Mouse (Mus musculus) gastrocnemius, postnatal 14 days (tissue): Measurements from ENCODE around the gene Tmigd3. TPM values are rescaled to one million over a fixed set of nuclear protein-coding genes. Genes with fewer than 3 reads are reported as not detected.
A peak's percentile ranks its signal among the peaks of the same experiment; 100 is the strongest.

ENCODE experiments used
- DNase-seq: peaks from one replicate; pipeline ENCODE4 v3.0.0; 2021; ENCODE audit warnings: mixed read lengths
- intact Hi-C: fragments of 180-260 bp; cut with DNase I; formaldehyde crosslinking; loops from one replicate; pipeline ENCODE4 v1.15.1; 2025; ENCODE audit warnings: low total_unique reads
- total RNA-seq, 2 experiments: library from RNA; stranded (reverse); gene quantifications; 2 replicates each; pipeline ENCODE4 v1.2.3; 2021

Tmigd3 gene
- total RNA-seq, 2 experiments from 2014 or later, result not detected

- intact Hi-C loops, result no loop called here
- DNase-seq, result no peak
Observed at GRCm38 (mm10) chr3:105924616-105925015, 53.9 kb downstream of the Tmigd3 start.

DNA sequence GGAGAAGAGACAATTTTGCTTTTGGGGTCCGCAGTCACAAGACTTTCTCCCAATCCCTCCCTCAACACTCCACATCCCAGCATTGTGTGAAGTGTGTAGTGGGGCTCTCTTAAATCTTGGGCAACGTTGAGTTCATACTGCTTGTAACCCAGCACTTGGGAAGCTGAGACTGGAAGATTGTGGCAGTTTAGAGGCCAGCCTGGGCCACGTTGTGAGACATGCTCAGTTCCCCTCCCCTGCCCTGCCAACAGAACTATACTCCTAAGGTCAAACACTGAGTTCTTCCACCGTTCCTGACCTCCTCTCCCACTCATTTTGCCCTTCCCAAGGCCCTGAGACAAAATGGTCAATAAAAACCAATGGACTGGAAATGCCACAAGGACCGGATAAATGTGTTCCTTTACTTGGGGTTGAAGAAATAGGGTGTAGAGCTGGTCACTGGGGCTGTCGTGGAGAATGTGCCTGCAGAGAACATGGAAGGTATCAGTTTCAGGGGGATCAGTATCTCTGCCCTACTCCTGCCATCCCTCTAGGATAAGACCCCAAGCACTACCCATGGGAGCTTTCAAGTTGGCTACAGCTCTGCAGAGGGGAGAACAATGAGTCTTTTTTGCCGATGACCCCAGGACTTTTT lies 57.0 kb downstream of the Tmigd3 start:
- intact Hi-C loops, result no loop called here
- no peak for DNase-seq

DNA sequence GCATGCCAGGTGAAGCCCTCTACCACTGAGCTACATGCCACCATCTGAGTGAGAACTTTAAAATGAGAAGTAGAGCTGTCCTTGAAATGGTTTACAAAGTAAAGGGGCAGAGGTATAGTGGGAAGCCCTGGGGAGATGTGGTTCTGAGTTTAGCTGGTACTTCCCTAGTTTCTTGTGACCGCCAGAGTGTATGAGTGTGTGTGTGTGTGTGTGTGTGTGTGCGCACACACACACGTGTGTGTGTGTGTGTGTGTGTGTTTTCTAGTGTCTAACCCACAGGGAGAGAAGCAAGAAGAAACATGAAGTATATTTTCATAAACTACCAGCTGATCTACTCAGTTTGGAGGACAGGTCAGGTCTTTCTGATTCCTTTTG lies 57.5 kb downstream of the Tmigd3 start:
- intact Hi-C loops, result no loop called here
- DNase-seq, result no peak

DNA sequence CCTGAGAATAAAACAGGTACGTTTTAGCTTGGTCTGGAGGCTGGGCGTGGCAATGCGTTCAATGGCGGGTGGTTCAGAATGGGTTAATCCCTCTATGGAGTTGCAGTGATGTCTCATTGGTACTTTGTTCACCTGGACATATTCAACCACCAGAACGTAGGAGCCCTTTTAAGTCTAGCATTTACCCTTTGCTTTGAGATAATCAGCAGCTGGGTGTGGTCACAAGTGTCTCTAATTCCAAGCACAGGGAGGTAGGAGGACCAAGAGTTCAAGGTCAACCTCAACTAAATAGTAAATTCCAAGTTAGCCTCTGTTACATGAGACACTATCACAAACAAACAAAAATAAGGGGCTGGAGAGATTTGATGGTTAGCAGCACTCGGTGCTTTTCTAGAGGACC lies 58.1 kb downstream of the Tmigd3 start:
- intact Hi-C loops, result no loop called here
- no peak for DNase-seq

DNA sequence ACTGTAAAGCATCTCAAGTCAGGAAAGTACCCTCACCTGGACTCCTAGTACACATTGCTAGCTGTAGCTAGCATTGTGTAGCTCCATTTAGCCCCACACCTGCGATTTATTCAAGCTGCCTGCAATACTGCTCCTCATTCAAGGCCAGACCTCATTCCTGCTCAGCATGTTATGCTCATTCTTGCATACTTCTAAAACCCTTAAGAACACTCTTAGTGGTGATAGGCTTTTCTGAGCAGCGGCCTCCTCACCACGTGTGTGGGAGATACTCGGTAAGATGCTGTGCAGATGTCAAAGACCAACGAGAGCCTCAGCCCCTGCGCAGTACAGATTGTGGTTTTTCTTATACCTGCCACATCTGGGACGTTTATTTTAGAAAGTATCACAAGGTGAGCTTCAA lies 59.1 kb downstream of the Tmigd3 start:
- no peak for DNase-seq
- intact Hi-C loops, result no loop called here

- intact Hi-C loops, result no loop called here
- no peak for DNase-seq
Observed at GRCm38 (mm10) chr3:105931095-105931494, 60.4 kb downstream of the Tmigd3 start.

DNA sequence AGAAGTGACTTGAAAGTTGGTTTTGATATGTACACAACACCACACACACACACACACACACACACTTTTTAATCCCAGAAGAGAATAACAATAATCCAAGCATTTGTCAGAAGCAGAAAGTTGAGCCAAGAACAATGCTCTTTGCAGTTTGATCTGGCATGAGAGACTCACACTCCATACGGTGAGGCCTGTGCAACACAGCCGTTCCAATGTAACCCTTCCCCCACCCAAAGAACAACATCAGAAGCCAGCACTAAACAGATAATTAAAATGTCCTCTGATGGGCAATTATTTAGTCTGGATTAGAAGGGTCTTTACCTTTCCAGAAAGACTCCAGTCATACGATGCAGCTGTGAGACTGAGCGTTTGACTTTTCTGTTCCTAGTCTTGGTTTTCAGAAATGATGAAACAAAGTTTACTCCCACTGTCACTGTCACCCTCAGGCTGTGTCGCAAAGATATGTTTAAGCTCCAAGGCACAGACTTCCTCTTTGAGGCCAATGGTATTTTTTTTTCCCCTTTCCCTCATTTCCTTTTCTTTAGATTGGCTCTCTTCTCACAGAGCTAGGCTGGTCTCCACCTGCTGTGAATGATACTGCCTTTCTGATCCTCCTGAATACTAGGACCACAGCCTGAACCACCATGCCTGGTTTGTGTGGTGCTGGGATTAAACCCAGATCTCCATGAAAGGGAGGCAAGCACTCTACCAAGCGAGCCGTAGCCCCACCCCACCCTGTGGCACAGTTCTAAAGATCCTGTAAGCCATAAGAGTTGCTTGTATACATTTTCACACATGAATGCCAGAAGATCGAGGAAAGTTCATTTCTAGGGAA lies 61.8 kb downstream of the Tmigd3 start, which contains the start of gene I830077J02Rik:
TSS of gene I830077J02Rik (minus strand) at position 425 of the 832 bp plus-strand sequence.
- DNase-seq, result no peak
- intact Hi-C loops, result no loop called here

- intact Hi-C loops, result no loop called here
- DNase-seq, result no peak
Observed at GRCm38 (mm10) chr3:105933926-105934325, 63.2 kb downstream of the Tmigd3 start.

- peak; percentile 24 for DNase-seq
- intact Hi-C loops, result no loop called here
Observed at GRCm38 (mm10) chr3:105935033-105935432, 64.3 kb downstream of the Tmigd3 start.

GRCm38 (mm10) chr3:105936111-105936510 lies 65.4 kb downstream of the Tmigd3 start:
- intact Hi-C loops, result no loop called here
- no peak for DNase-seq

DNA sequence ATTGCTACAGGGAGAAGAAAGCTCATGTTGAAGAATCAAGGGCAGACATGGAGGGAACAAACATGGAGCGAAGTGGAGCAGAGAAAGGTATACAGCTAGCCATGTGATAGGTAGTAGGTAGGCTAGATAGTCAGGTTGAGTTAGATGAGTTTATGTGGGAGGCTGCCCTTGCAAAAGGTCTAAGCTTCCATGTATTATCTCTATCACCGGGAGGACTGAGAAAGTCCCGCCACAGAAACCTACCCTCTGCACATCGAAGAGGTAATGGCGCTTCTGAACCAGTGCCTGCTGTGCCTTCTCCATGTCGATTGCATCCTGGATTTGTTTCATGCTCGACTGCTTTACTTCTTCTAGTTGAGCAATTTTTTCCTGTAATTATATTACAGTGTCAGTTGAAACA lies 80.6 kb downstream of the Tmigd3 start:
- intact Hi-C loops, result loop anchor here (5.0 kb wide), 1 partner anchor 269 kb away; no protein-coding TSS in a partner anchor
- DNase-seq, result no peak

- intact Hi-C loops, result no loop called here
Observed at GRCm38 (mm10) chr3:105957235-105957634, 86.5 kb downstream of the Tmigd3 start.

DNA sequence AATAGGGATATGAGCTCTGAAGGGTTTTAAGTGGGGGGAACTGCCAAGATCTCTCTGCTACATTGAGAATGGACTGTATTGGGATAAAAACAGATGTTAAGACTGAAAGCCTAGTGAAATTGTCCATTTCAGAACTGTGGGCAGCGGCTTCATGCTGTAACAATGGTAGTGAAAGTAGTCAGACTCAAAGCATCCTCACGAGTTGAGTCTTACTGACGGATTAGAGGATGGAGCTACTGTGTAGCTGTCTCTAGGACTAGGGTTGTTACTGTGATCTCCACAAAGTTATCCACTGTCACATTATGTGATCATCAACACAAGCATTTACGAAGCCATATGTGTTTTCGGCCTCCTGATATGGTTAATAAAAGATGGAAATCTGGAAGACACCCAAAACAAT lies 87.5 kb downstream of the Tmigd3 start:
- intact Hi-C loops, result no loop called here
- DNase-seq, result no peak

More at GRCm38 (mm10) chr3:105957235-105957634, 86.5 kb downstream of the Tmigd3 start:
- no peak for DNase-seq

DNA sequence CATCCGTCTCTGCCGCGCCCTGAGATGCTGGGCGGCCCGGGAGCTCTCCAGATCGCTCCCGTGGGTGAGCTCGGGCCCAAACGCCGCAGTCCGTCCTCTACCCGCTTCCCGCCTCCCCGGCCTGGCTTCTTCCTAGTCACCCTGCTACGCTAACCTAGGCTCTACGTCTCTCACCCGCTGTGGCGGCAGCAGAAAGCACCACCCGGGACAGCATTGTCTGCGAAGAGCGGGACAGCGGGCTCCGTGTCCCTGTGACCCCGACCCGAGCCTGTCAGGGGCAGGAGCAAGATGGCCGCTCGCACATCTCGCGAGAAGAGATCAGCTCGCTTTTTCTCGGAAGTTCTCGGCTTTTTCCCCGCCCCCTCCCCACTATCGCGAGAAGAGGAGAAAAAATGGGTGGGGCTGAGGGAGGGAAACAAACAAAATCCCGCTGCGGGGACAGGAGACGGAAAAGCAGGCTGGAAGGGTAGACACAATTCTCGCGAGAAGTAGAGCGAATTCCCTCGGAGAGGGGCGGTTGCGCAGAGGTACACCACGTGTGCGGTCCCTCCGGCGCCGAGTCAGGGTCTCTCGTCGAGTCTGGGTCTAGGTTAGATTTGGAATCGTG lies 88.4 kb downstream of the Tmigd3 start, which contains the start of gene Wdr77:
TSS of gene Wdr77 (plus strand) at position 396 of the 607 bp plus-strand sequence.
- peak; percentile 94 for DNase-seq
- intact Hi-C loops, result no loop called here

GRCm38 (mm10) chr3:105959585-105959984 lies 88.9 kb downstream of the Tmigd3 start:
- DNase-seq, result no peak
- intact Hi-C loops, result no loop called here

GRCm38 (mm10) chr3:105959999-105960398 lies 89.3 kb downstream of the Tmigd3 start, which contains the start of gene Atp5f1:
TSS of gene Atp5f1 (minus strand) at chr3:105960099.
- intact Hi-C loops, result no loop called here
- DNase-seq, result no peak

GRCm38 (mm10) chr3:105960700-105961099 lies 90.0 kb downstream of the Tmigd3 start:
- intact Hi-C loops, result no loop called here

DNA sequence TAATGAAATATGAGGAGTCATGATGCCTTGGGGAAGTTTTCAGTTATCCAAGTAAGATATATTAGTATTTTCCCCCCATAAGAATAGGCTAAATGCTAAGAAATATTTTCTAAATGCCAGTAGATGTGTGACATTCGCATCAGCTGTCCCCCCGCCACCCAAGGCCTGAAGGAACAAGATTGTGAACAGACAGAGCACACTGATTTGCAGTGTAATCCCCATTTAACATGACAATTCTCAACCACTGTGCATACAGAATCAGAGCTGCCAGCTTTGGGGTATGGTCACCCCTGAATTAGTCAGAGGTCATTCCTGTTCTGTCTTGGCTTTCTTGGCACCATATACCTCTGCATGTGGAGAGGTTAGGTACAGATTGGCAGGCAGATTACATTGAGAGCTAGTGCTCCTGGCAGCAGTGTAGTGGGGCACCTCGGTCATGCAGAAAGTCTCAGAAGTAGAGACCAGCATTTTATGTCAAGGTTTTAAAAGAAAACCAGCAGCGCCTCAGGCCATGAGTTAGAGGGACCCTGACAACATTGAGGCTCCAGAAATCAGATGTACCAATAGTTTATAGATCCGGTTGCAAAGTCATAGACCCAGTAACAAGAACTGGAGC lies 101.2 kb downstream of the Tmigd3 start:
- intact Hi-C loops, result no loop called here
- DNase-seq, result no peak

More at GRCm38 (mm10) chr3:105960700-105961099, 90.0 kb downstream of the Tmigd3 start:
- no peak for DNase-seq

DNA sequence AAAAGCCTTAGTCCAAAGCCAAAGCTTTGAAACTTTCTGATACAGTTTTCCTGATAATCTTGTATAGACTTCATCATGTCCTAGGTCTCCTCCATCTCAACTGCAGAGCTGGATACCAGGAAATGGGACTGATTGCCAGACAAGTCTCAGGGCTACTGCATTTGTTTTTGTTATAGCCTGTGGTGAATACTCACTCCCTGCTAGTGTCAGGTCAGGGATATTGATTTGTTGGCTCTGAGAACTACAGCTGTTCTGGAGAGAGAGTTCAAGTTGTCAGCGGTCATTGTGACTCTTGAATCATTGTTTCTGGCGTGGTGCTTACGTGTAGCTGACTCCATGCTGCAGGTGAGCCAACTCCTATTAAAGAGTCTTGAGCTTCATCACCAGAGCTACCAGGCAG lies 102.7 kb downstream of the Tmigd3 start, which contains the start of gene Ovgp1:
TSS of gene Ovgp1 (plus strand) at position 301 of the 400 bp plus-strand sequence.
- no peak for DNase-seq
- intact Hi-C loops, result no loop called here
